Mouse (Mus musculus): ENCODE results near the gene Smoc1. TPM values are rescaled to one million over a fixed set of nuclear protein-coding genes. Genes with fewer than 3 reads are reported as not detected.

Smoc1 gene
- polyA plus RNA-seq, 1 experiment: 35.6 TPM

DNA sequence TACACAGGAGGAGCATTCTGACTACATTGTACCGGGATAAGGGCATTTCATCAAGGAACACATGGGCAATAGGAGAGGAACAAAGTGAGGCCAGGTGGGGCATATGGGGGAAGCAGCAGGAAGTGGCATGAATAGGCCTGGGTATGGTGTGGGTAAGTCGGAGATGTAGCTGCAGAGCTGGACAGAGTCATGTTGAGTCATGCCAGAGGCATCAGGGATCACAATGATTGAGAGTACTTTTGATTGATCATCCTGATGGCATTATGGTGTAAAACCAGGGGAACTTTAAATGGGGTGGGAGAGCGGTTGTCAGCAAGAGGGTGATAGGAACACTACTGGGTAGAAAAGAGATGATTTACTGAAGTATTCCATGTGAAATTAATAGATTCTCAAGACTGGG, 146.4 kb downstream of the Smoc1 start:
- no peak overlapping the region for H3K27ac ChIP-seq (replicated peaks; ENCODE audit: low read depth, low read length)
- H3K4me1 ChIP-seq (ENCODE audit: control insufficient read depth, insufficient read depth, insufficient read length, low read length): no peaks in the 10 kb centered on the region
- no peak overlapping the region for H3K4me3 ChIP-seq (ENCODE audit: insufficient read depth, low read depth, low read length)

DNA sequence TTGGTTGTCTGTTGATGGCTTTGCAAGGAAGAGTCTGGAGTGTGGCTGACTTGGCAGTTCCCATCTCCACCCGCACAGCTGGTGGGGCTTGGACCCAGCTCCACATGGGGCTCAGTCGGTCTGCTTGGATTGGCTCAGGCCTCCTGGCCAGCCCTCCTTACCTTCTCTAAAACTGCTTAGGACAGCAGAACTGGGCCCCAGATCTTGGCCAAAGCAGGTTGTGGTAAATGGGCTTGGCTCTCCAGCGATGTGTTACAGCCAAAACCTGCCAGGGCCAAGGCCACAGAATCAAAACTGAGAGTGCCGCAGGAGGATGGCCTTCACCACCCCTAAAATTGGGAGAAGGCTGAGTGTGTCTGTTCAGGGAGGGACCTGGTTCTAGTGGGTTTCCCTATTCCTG, 147.3 kb downstream of the Smoc1 start:
- Histone ChIP-seq H3K27ac (replicated peaks; ENCODE audit: low read depth, low read length) (no peak overlapping the region), H3K4me3 (ENCODE audit: insufficient read depth, low read depth, low read length) (no peak overlapping the region), H3K4me1 (ENCODE audit: control insufficient read depth, insufficient read depth, insufficient read length, low read length) (no peaks in the 10 kb centered on the region)

DNA sequence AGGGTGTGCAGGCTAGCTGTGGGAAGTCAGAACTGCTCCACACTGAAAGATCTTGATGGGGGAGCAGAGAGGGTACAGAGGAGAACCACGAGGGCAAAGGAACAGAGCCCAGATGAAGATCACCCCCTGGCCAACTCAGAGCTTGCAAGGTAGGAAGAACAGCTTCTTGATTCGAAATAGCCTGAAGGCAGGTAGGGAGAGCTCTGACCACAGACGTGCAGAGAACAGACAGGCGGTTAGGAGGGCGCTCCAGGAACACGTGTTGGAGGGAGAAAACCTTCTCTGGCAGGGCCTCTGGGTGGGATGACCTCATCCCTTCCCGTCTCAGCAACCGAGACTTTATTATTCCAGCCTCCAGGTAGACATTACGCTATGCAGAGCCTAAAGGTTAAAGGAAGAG, 148.6 kb downstream of the Smoc1 start:
- Histone ChIP-seq H3K4me3 (ENCODE audit: insufficient read depth, low read depth, low read length) (no peak overlapping the region), H3K27ac (replicated peaks; ENCODE audit: low read depth, low read length) (no peak overlapping the region), H3K4me1 (ENCODE audit: control insufficient read depth, insufficient read depth, insufficient read length, low read length) (no peaks in the 10 kb centered on the region)

DNA sequence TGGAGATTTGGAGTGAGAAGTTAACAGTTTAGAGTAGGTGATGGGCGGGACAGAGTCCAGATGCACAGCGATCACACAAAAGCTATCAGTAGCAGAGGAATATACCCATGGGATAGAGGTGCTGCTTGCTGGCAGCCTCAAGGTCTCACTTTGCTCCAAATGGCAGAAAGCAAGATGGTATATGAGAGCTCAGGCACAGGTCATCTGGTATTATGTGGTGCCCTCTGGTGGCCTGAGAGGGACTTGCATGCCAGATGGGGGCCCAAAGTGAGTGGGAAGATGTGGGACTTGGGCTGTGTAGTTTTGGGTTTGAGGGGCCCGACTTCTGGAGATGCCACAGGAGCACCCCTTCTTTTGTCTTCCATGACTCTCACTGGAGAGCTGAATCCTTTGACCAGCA, 155.5 kb downstream of the Smoc1 start:
- Histone ChIP-seq H3K27ac (replicated peaks; ENCODE audit: low read depth, low read length) (no peak overlapping the region), H3K4me1 (ENCODE audit: control insufficient read depth, insufficient read depth, insufficient read length, low read length) (no peaks in the 10 kb centered on the region), H3K4me3 (ENCODE audit: insufficient read depth, low read depth, low read length) (no peak overlapping the region)

DNA sequence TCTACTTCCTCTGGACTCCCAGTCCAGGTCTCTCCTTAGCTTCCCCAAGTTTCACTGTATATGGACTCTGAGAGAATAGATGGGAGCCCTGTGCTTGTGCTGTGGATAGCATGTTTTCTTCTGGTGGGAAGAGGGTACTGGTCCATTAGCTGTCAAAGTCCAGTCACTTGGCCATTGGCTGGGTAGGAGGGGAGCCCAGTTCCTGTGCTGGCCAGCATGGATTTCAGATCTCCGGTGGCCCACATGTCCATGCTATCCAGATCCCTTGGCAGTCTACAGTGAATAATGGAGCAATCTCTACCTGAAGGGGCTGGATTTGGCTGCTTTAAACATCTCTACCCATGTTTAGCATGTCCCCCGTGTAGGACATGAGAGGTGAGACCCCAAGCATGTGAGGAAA, 158.4 kb downstream of the Smoc1 start:
- Histone ChIP-seq H3K4me3 (ENCODE audit: insufficient read depth, low read depth, low read length) (no peak overlapping the region), H3K4me1 (ENCODE audit: control insufficient read depth, insufficient read depth, insufficient read length, low read length) (no peaks in the 10 kb centered on the region), H3K27ac (replicated peaks; ENCODE audit: low read depth, low read length) (no peak overlapping the region)

DNA sequence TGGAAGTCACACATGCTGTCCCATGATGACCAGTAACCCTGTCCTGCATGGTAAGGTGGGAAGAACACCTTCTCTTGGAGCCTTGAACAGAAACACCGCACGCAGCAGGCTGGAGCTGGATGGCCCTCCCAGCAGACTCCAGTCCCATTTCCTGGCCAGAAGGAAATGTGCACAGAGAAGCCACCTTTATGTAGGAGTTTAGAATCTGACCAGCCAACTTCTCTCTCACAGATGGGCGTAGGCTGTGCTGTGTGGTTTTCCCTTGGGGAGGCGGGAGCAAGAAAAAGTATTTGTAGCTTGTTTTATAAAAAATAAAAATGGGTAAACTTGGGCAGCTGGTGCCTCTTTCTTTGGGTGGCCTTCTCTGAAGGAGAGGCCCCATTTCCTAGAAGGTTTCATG, 159.5 kb downstream of the Smoc1 start:
- Histone ChIP-seq H3K4me3 (ENCODE audit: insufficient read depth, low read depth, low read length) (no peak overlapping the region), H3K4me1 (ENCODE audit: control insufficient read depth, insufficient read depth, insufficient read length, low read length) (no peaks in the 10 kb centered on the region), H3K27ac (replicated peaks; ENCODE audit: low read depth, low read length) (no peak overlapping the region)

DNA sequence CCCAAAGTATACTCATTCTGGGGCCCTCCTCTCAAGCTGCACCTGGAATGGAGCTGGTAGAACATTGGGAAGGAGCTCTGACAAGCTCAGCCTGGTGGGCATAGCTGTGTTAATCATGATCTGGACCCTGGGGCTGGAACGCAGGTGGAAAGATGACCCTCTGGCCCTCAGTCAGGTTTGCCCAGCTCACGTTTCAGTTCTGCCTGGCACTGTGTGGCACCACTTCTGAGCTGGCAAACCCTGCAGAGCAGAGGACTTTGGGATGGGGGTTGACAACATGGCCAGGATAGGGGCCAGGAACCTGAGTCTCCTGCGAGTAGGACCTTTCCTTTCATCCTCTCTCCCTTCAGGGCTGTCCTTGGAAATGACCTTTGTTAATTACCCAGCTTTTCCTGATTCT, 160.1 kb downstream of the Smoc1 start:
- no peak overlapping the region for H3K4me3 ChIP-seq (ENCODE audit: insufficient read depth, low read depth, low read length)
- H3K4me1 ChIP-seq (ENCODE audit: control insufficient read depth, insufficient read depth, insufficient read length, low read length): no peaks in the 10 kb centered on the region
- no peak overlapping the region for H3K27ac ChIP-seq (replicated peaks; ENCODE audit: low read depth, low read length)

DNA sequence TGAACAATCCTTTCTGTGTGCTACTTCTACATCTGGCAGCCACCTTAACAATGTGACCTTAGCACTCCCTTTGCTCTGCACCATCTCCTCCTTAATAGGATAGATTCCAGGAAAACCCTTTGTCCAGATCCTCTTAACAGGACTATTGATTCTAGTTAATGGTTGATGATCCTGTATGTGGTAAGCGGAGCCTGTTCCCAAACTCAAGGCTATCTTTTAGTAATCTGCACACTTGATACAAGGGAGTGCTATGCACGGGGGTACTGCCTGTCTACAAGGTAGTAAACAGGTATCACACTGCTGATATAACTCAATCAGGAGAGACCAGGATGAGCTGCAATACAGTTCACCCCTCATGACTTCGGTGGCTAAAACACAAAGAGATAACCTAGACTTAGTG, 161.8 kb downstream of the Smoc1 start:
- no peak overlapping the region for H3K4me3 ChIP-seq (ENCODE audit: insufficient read depth, low read depth, low read length)
- H3K27ac ChIP-seq (replicated peaks; ENCODE audit: low read depth, low read length): no peak overlapping the region
- no peaks in the 10 kb centered on the region for H3K4me1 ChIP-seq (ENCODE audit: control insufficient read depth, insufficient read depth, insufficient read length, low read length)

DNA sequence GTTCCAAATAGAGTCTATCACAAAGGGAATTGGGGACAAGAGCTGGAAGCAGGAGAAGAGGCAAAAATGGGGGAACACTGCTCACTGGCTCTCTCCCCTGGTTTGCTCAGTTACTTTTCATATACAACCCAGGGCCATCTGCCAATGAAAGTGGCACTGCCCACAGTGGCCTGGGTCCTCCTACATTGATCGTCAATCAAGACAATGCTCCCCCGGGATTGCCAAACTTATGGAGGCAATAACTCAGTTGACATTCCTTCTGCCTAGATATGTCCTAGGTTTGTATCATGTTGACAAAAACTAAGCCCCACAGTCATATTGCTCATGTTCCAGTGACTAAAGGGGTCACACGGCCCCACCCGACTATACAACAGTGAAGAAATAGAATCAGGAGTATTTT, 162.4 kb downstream of the Smoc1 start:
- Histone ChIP-seq H3K4me1 (ENCODE audit: control insufficient read depth, insufficient read depth, insufficient read length, low read length) (no peaks in the 10 kb centered on the region), H3K27ac (replicated peaks; ENCODE audit: low read depth, low read length) (no peak overlapping the region), H3K4me3 (ENCODE audit: insufficient read depth, low read depth, low read length) (no peak overlapping the region)

DNA sequence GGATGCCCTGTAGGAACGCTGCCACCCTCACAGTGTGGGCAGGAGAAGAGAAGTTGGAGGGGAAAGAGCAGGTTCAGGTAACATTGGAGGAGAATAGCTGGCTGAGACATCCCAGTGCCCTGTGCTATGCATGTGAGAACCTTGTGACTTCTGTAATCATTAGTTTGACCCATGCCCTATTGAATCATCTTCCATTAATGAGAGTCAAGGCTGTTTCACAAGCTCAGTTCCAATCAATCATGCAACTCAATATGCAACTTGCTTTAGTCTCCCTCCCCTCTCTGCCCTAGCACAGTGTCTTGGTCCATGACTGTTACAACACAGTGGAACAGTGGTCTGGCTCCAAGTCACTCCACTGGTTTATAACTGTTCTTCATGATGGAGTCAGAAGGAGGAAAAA, 163.0 kb downstream of the Smoc1 start:
- no peaks in the 10 kb centered on the region for H3K4me1 ChIP-seq (ENCODE audit: control insufficient read depth, insufficient read depth, insufficient read length, low read length)
- no peak overlapping the region for H3K27ac ChIP-seq (replicated peaks; ENCODE audit: low read depth, low read length)
- H3K4me3 ChIP-seq (ENCODE audit: insufficient read depth, low read depth, low read length): no peak overlapping the region

DNA sequence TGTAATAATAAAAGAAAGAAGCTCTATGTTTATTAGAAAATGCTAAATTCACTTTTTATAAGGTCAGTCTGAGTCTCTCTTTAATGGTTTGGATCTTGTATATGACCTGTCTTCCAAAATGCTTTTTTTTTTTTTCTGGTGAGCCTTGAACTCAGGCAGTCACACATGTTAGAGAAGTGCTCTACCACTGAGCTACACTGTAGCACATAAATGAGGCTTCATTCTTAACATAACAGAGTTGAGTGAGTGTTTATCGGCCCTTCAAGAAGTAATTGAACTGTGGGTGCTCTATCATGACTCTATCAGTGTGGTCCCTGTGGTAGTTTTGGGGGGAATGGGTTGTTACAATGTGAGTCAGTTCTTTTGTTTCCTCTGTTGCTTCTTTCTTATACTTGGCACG, 167.4 kb downstream of the Smoc1 start:
- Histone ChIP-seq H3K4me1 (ENCODE audit: control insufficient read depth, insufficient read depth, insufficient read length, low read length) (no peaks in the 10 kb centered on the region), H3K4me3 (ENCODE audit: insufficient read depth, low read depth, low read length) (no peak overlapping the region), H3K27ac (replicated peaks; ENCODE audit: low read depth, low read length) (no peak overlapping the region)

DNA sequence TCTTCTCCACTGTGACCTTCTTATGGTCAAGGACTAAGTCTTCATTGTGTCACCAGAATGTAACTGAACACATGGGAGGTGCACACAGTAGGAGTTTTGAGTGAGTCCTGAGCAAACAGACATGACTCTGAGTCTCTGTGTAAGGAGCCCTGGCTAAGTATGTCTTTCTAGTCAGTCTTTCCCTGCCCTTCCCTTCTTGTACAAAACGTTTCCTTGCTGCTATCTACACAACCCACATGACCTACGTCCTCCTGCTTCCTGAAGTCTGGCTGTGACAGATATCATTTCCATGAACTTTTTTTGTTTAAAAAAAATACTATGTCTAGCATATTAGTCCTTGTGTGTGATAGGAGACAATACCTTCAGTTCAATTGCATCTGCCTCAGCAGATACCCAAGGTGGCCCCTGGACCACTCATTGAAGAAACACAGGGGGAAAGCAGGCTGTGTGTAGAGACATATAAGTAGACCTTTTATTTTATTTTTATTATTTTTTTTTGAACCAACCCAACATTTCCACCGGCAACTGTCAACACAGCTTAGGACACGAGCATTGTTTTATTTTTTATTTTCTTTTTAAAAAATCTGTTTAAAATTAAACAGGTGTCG, 171.0 kb downstream of the Smoc1 start:
- H3K27ac ChIP-seq (replicated peaks; ENCODE audit: low read depth, low read length): no peak overlapping the region
- no peak overlapping the region for H3K4me3 ChIP-seq (ENCODE audit: insufficient read depth, low read depth, low read length)
- H3K4me1 ChIP-seq (ENCODE audit: control insufficient read depth, insufficient read depth, insufficient read length, low read length): no peaks in the 10 kb centered on the region

DNA sequence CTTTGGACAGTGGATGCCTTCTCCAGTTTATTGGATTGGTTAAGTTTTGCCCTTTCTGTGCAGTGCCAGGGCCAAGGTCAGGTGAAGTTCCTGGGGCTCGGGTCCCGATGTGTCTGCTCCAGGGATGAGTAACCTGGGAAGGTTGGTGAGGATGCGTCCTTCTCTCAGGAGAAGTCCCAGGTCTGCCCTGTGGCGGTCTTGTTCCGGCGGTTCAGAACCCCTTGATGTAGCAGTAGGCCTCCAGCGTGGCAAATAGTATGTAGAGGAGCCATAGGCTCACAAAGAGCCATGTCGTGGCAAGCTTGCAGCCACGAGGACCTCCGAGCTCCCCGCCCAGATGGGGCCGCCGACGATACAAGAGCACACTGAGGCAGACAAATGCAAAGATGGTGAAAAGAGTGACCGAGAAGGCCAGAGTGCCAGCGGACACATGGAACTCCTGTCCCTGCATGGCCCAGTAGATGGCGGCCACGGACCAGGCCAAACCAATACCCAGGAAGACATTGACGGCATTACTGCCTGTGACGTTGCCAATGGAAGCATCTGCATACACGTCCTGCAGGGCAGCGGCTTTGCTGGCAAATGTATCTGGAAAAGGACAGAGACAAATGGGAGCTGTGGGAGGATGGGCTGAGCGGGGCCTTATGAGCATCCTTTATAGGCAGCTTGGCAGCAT, 172.8 kb downstream of the Smoc1 start:
- Histone ChIP-seq H3K27ac (replicated peaks; ENCODE audit: low read depth, low read length) (no peak overlapping the region), H3K4me1 (ENCODE audit: control insufficient read depth, insufficient read depth, insufficient read length, low read length) (no peaks in the 10 kb centered on the region), H3K4me3 (ENCODE audit: insufficient read depth, low read depth, low read length) (no peak overlapping the region)

DNA sequence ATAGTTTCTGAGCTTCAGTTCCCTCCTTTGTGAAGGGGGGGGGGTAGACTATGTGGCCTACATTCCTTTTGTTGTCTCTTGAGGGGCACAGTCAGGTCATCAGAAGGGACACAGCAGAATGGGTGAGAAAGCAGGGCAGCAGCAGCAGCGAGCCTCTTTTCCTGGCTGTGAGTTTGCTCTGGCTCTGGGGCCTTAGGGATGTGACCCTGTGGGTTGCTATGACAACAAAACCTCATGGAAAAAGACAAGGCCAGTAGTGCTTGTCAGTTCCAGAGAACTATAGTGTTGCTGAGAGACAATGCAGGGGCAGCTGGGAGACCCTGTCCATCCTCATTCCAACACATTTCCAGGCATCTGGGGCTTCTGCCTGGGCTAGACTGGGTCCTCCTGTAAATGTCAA, 176.6 kb downstream of the Smoc1 start:
- no peaks in the 10 kb centered on the region for H3K4me1 ChIP-seq (ENCODE audit: control insufficient read depth, insufficient read depth, insufficient read length, low read length)
- H3K4me3 ChIP-seq (ENCODE audit: insufficient read depth, low read depth, low read length): no peak overlapping the region
- H3K27ac ChIP-seq (replicated peaks; ENCODE audit: low read depth, low read length): no peak overlapping the region

DNA sequence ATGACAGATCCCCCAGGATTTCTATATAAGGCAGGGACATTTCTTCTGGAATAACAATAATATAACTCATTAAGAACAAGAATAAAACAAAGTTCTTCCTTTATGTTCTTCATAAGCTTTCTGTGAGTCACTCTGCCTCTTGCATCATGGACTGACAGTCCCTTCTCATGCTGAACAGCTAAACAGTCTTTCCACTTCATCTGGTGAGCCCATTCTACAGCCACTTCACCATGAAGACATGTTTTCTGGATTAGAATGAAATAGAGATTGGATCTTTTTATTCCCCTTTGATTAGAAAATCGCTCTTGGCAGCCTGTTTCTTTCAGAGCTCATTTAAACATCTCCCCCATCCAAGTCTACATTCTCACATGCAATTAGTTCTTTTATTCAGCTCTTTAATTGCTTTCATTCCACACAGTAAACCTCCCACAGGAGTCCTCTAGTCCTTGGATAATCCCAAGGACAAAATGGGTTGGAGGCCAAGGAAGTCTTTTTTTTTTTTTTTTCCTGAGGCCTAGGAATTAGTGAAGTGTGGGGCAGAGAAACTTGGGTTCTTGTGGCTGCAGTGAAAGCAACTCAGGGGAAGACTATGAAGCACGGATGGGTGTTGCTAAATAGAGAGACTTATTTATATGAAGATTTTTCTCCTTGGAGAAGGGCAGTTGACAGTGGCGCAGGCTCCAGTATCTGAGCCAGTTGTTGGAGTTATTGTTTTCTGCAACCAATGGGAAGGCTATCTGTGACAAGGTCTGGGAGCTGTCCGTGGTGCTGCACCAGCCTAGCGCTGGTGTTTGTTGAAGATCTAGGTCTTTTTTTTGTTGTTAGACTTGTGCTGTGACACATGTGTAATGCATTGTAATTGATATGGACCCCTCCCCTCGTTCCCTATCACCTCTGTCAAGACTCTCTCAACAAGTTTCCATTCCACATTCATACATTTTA, 179.3 kb downstream of the Smoc1 start:
- no peak overlapping the region for H3K27ac ChIP-seq (replicated peaks; ENCODE audit: low read depth, low read length)
- H3K4me3 ChIP-seq (ENCODE audit: insufficient read depth, low read depth, low read length): no peak overlapping the region
- H3K4me1 ChIP-seq (ENCODE audit: control insufficient read depth, insufficient read depth, insufficient read length, low read length): no peaks in the 10 kb centered on the region
